Mouse (Mus musculus): Measurements from ENCODE around the gene Poln. TPM values are rescaled to one million over a fixed set of nuclear protein-coding genes. Genes with fewer than 3 reads are reported as not detected.

Poln gene
- polyA plus RNA-seq, 1 experiment from 2014 or later: 0.07 TPM

DNA sequence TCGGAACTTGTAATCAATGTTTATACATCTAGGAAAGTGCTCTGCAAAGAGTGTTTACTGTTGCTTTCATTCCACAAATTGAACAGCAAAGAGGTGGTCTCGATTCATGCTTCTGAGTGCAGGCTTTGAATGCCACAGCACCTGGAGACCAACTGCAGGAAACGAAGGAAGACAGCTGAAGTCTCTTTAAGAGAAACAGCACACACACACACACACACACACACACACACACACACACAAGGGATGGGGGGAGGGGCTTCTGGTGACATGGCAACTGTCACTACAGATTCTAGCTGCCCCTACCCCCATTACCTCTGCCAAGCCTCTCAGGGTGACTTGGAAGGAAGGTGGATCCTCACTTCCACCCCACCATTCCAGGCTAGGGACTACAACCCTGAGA, 38.3 kb upstream of the Poln start:
- no peaks in the 10 kb centered on the region for H3K27me3 ChIP-seq (ENCODE audit: control insufficient read depth, insufficient read depth, low read length)
- H3K9ac ChIP-seq (ENCODE audit: low read length): no peak overlapping the region
- no peak overlapping the region for H3K4me2 ChIP-seq (replicated peaks; ENCODE audit: low read depth)
- H3K9me3 ChIP-seq (ENCODE audit: control insufficient read depth, low read length): no peaks in the 10 kb centered on the region
- ATAC-seq (ENCODE audit: low FRiP score, low TSS enrichment) (no peak), DNase-seq (ENCODE audit: low spot score) (no peak)
- no peak overlapping the region for H3K4me3 ChIP-seq (ENCODE audit: low read depth, low read length)
- H3K36me3 ChIP-seq (ENCODE audit: control insufficient read depth, insufficient read depth, low read length): no peaks in the 10 kb centered on the region
- H3K4me1 ChIP-seq (replicated peaks; ENCODE audit: control insufficient read depth, insufficient read depth): no peaks in the 10 kb centered on the region
- no peak overlapping the region for H3K27ac ChIP-seq (replicated peaks)
- TF ChIP-seq EP300 (optimal IDR thresholded peaks at IDR 0.05) (no peak), CTCF (IDR thresholded peaks at IDR 0.05; ENCODE audit: low read depth) (no peak)
- 25% methylated on average over 3 of the region's 3 CpGs for WGBS

DNA sequence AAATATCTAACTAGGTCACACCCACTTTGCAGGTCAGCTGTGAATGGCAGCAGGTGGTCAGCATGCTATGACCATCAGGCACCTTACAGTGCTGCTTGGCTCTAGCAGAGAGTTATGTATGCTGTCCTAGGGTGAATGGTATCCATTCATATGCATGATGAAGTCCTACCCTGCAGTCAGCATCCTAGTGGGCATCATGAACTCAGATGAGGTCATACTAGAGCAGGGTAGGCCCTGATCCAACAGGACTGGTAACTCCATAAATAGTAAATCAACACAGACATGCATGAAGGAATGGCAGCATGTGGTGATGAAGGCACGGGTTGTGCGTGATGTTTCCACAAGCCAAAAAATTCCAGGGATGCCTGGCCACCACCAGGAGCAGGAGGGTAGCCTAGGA, 36.5 kb upstream of the Poln start:
- H3K4me3 ChIP-seq (ENCODE audit: low read depth, low read length): no peak overlapping the region
- ATAC-seq (ENCODE audit: low FRiP score, low TSS enrichment) (no peak), DNase-seq (ENCODE audit: low spot score) (no peak)
- H3K9ac ChIP-seq (ENCODE audit: low read length): no peak overlapping the region
- H3K4me1 ChIP-seq (replicated peaks; ENCODE audit: control insufficient read depth, insufficient read depth): no peaks in the 10 kb centered on the region
- TF ChIP-seq EP300 (optimal IDR thresholded peaks at IDR 0.05) (no peak), CTCF (IDR thresholded peaks at IDR 0.05; ENCODE audit: low read depth) (no peak)
- H3K27ac ChIP-seq (replicated peaks): no peak overlapping the region
- H3K4me2 ChIP-seq (replicated peaks; ENCODE audit: low read depth): no peak overlapping the region
- no peaks in the 10 kb centered on the region for H3K27me3 ChIP-seq (ENCODE audit: control insufficient read depth, insufficient read depth, low read length)
- 48% methylated on average over 2 of the region's 2 CpGs for WGBS
- no peaks in the 10 kb centered on the region for H3K9me3 ChIP-seq (ENCODE audit: control insufficient read depth, low read length)
- no peaks in the 10 kb centered on the region for H3K36me3 ChIP-seq (ENCODE audit: control insufficient read depth, insufficient read depth, low read length)

DNA sequence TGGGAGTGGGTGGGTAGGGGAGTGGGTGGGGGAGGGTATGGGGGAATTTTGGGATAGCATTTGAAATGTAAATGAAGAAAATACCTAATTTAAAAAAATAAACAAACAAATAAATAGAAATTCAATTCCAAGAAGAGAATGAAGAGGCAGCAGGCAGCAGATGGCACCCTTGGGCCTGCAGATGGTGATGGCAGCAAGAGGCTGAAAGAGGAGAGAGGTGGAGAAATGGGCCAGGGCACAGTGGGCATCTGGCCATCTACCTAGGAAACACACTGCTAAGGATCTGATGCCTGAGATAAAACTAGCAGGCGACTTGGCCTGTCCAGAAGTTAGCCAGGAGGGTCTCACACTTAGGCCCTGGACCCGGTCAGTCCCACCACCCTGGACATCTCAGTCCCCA, 35.7 kb upstream of the Poln start:
- 82% methylated on average over 2 of the region's 2 CpGs for WGBS

DNA sequence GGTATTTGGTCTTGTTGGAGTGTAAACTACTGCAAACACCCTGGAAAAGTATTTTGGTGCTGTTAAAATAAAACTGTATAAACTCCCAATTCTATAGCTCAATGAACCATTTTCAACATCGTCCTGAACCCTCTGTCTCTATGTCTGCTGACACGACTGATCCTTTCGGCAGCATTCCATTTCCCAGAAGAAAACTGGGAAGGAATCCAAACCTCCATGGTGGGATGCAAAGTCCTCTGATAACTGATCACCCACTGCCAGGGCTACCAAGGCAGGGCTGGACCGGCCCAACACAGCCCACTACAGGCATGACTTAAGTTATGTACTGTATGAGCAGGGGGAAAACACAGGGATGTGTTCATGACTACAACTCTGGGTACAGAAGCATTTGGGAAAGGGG, 32.8 kb upstream of the Poln start:
- Histone ChIP-seq H3K4me2 (replicated peaks; ENCODE audit: low read depth) (no peak overlapping the region), H3K4me3 (ENCODE audit: low read depth, low read length) (no peak overlapping the region), H3K27me3 (ENCODE audit: control insufficient read depth, insufficient read depth, low read length) (no peaks in the 10 kb centered on the region), H3K36me3 (ENCODE audit: control insufficient read depth, insufficient read depth, low read length) (no peaks in the 10 kb centered on the region), H3K27ac (replicated peaks) (no peak overlapping the region), H3K9ac (ENCODE audit: low read length) (no peak overlapping the region), H3K9me3 (ENCODE audit: control insufficient read depth, low read length) (no peaks in the 10 kb centered on the region), H3K4me1 (replicated peaks; ENCODE audit: control insufficient read depth, insufficient read depth) (no peaks in the 10 kb centered on the region)
- no peak for DNase-seq (ENCODE audit: low spot score)
- WGBS: 57% methylated on average over 4 of the region's 4 CpGs
- ATAC-seq (ENCODE audit: low FRiP score, low TSS enrichment): no peak
- TF ChIP-seq CTCF (IDR thresholded peaks at IDR 0.05; ENCODE audit: low read depth) (no peak), EP300 (optimal IDR thresholded peaks at IDR 0.05) (no peak)

More for the DNA sequence above, 35.7 kb upstream of the Poln start:
- Histone ChIP-seq H3K4me2 (replicated peaks; ENCODE audit: low read depth) (no peak overlapping the region), H3K27me3 (ENCODE audit: control insufficient read depth, insufficient read depth, low read length) (no peaks in the 10 kb centered on the region), H3K9ac (ENCODE audit: low read length) (no peak overlapping the region), H3K27ac (replicated peaks) (no peak overlapping the region), H3K4me3 (ENCODE audit: low read depth, low read length) (no peak overlapping the region), H3K4me1 (replicated peaks; ENCODE audit: control insufficient read depth, insufficient read depth) (no peaks in the 10 kb centered on the region), H3K9me3 (ENCODE audit: control insufficient read depth, low read length) (no peaks in the 10 kb centered on the region), H3K36me3 (ENCODE audit: control insufficient read depth, insufficient read depth, low read length) (no peaks in the 10 kb centered on the region)
- ATAC-seq (ENCODE audit: low FRiP score, low TSS enrichment) (no peak), DNase-seq (ENCODE audit: low spot score) (no peak)
- TF ChIP-seq CTCF (IDR thresholded peaks at IDR 0.05; ENCODE audit: low read depth) (no peak), EP300 (optimal IDR thresholded peaks at IDR 0.05) (no peak)

DNA sequence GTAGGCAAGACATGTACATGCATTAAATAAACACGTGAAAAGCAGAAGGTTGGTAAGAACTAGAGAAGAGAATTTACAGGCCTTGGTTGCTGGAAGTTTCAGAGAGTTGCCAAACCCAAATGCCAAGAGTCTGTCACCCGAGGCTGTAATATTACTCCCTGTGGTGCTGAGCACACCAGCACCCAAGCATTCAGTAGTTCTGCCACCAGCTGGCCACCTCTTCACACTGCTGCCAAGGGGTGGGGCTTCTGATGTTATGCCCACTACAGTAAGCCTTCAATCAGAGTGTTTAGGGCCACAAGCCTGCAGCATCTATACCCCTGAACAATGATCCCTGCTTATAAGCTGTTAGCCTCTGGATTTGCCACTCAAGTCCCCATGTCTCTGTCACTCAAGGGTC, 32.1 kb upstream of the Poln start:
- Histone ChIP-seq H3K27me3 (ENCODE audit: control insufficient read depth, insufficient read depth, low read length) (no peaks in the 10 kb centered on the region), H3K4me1 (replicated peaks; ENCODE audit: control insufficient read depth, insufficient read depth) (no peaks in the 10 kb centered on the region), H3K27ac (replicated peaks) (no peak overlapping the region), H3K9me3 (ENCODE audit: control insufficient read depth, low read length) (no peaks in the 10 kb centered on the region), H3K9ac (ENCODE audit: low read length) (no peak overlapping the region), H3K4me2 (replicated peaks; ENCODE audit: low read depth) (no peak overlapping the region), H3K36me3 (ENCODE audit: control insufficient read depth, insufficient read depth, low read length) (no peaks in the 10 kb centered on the region), H3K4me3 (ENCODE audit: low read depth, low read length) (no peak overlapping the region)
- no peak for ATAC-seq (ENCODE audit: low FRiP score, low TSS enrichment)
- 60% methylated on average over 2 of the region's 2 CpGs for WGBS
- DNase-seq (ENCODE audit: low spot score): no peak
- TF ChIP-seq EP300 (optimal IDR thresholded peaks at IDR 0.05) (no peak), CTCF (IDR thresholded peaks at IDR 0.05; ENCODE audit: low read depth) (peak; percentile 37)

DNA sequence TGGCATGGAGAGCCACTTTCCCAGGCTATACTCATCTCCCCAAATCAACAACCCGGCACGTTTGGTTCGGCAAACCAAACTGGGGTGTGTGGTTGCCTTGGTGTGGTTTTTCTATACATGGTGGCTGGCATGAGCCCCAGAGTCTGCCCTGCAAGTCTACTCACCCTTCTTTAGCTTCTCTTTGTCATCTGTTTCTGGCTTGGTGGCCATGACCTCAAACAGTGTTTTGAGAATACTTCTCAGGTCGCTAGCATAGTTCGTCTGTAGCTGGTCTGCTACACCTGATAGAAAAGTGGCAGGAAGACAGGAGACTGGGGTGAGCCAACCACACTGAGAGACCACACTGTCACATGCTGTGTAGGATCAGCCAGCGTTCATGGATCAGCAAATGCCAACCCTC, 29.4 kb upstream of the Poln start:
- no peak overlapping the region for H3K27ac ChIP-seq (replicated peaks)
- no peaks in the 10 kb centered on the region for H3K27me3 ChIP-seq (ENCODE audit: control insufficient read depth, insufficient read depth, low read length)
- H3K4me3 ChIP-seq (ENCODE audit: low read depth, low read length): no peak overlapping the region
- ATAC-seq (ENCODE audit: low FRiP score, low TSS enrichment) (no peak), DNase-seq (ENCODE audit: low spot score) (no peak)
- H3K9me3 ChIP-seq (ENCODE audit: control insufficient read depth, low read length): no peaks in the 10 kb centered on the region
- H3K4me1 ChIP-seq (replicated peaks; ENCODE audit: control insufficient read depth, insufficient read depth): no peaks in the 10 kb centered on the region
- no peak overlapping the region for H3K4me2 ChIP-seq (replicated peaks; ENCODE audit: low read depth)
- no peak for TF ChIP-seq CTCF (IDR thresholded peaks at IDR 0.05; ENCODE audit: low read depth)
- TF ChIP-seq EP300 (optimal IDR thresholded peaks at IDR 0.05): no peak
- H3K36me3 ChIP-seq (ENCODE audit: control insufficient read depth, insufficient read depth, low read length): no peaks in the 10 kb centered on the region
- WGBS: 86% methylated on average over 6 of the region's 6 CpGs
- no peak overlapping the region for H3K9ac ChIP-seq (ENCODE audit: low read length)

All from stomach, postnatal 0 days (tissue).